Mouse (Mus musculus) small intestine, adult 2 months (tissue): Measurements from ENCODE around the gene Traf3ip3. TPM values are rescaled to one million over a fixed set of nuclear protein-coding genes. Genes with fewer than 3 reads are reported as not detected.

ENCODE experiments used
- H3K27ac ChIP-seq: fragments of 200-500 bp; 2 replicates; pipeline ENCODE4 v1.5.1; 2012; ENCODE audit warnings: low read depth, low read length, control low read depth, inconsistent platforms; ENCODE audit not compliant: insufficient read depth
- H3K27me3 ChIP-seq: fragments of 200-500 bp; 2 replicates; pipeline ENCODE4 v1.6.1; 2012; ENCODE audit warnings: mild to moderate bottlenecking, moderate library complexity, low read length, inconsistent platforms; ENCODE audit not compliant: control insufficient read depth, insufficient read depth
- H3K36me3 ChIP-seq: fragments of 200-500 bp; 2 replicates; pipeline ENCODE4 v1.6.1; 2012; ENCODE audit warnings: mild to moderate bottlenecking, low read length, control low read depth, inconsistent platforms; ENCODE audit not compliant: control insufficient read depth, insufficient read depth
- H3K4me1 ChIP-seq: fragments of 200-500 bp; 2 replicates; pipeline ENCODE4 v1.6.1; 2012; ENCODE audit warnings: low read length, inconsistent platforms, mixed read lengths; ENCODE audit not compliant: control insufficient read depth, insufficient read depth, insufficient read length
- H3K4me3 ChIP-seq: fragments of 200-500 bp; 2 replicates; pipeline ENCODE4 v1.5.1; 2012; ENCODE audit warnings: low read depth, mild to moderate bottlenecking, control low read depth, inconsistent platforms, low read length, moderate library complexity
- CTCF ChIP-seq: fragments of 200-500 bp; IDR thresholded peaks from 2 replicates; pipeline ENCODE4 v1.5.1; 2012; ENCODE audit warnings: low read depth, mild to moderate bottlenecking, control low read depth, inconsistent platforms, low read length, moderate library complexity, mixed read lengths; ENCODE audit not compliant: insufficient replicate concordance, insufficient read length; ENCODE audit errors: extremely low read depth
- POLR2A ChIP-seq: fragments of 200-500 bp; IDR thresholded peaks from 2 replicates; pipeline ENCODE4 v1.6.1; 2012; ENCODE audit warnings: low read depth, mild to moderate bottlenecking, control low read depth, inconsistent platforms, low read length, moderate library complexity
- WGBS: fragments of 180-500 bp; shearing (Covaris S2); methylation state at CpG from one replicate; pipeline ENCODE4 v1.1.7; 2018; 5-methylcytosine and 5-hydroxymethylcytosine counted together
- polyA plus RNA-seq: library from polyadenylated mRNA; depleted of rRNA; stranded (reverse); fragments of >200 nt; gene quantifications from 2 replicates; pipeline ENCODE4 v1.2.3, GENCODE M21; 2012

Traf3ip3 gene
- polyA plus RNA-seq, 1 experiment: 4.6 TPM

GRCm38 (mm10) chr1:193238426-193238825, 36.9 kb upstream of the Traf3ip3 start:
- no peaks in the 10 kb centered on the region for H3K27me3 ChIP-seq
- no peaks in the 10 kb centered on the region for H3K4me1 ChIP-seq
- no peaks in the 10 kb centered on the region for H3K36me3 ChIP-seq
- no peak overlapping the region for H3K27ac ChIP-seq
- 48% methylated on average over 4 of the region's 4 CpGs for WGBS
- no peak overlapping the region for H3K4me3 ChIP-seq
- TF ChIP-seq CTCF (no peak), POLR2A (no peak)

DNA sequence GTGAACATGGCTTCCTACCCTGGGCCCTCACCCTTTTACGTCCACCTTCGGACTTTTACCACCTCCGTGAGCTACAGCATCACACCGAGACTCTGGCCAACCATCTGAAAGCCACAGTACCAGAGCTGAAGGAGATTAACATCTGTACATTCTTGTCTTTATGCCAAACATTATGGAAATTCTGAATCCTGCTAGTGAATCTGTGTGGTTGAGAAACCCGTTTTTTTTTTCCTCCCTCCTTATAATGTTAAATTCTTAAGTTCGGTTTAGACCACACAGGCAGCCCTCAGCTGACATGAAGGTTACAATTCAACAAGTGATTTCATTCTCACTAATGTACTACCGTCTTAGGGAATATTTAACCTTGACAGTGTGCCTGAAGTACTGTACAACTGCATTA, 33.4 kb upstream of the Traf3ip3 start:
- no peaks in the 10 kb centered on the region for H3K27me3 ChIP-seq
- no peak overlapping the region for H3K27ac ChIP-seq

GRCm38 (mm10) chr1:193234130-193234645, 32.7 kb upstream of the Traf3ip3 start:
- 93% methylated on average over 2 of the region's 2 CpGs for WGBS
- no peak overlapping the region for H3K27ac ChIP-seq
- no peak overlapping the region for H3K4me3 ChIP-seq

More for the DNA sequence above, 33.4 kb upstream of the Traf3ip3 start:
- Histone ChIP-seq H3K4me1 (no peaks in the 10 kb centered on the region), H3K36me3 (no peaks in the 10 kb centered on the region), H3K4me3 (no peak overlapping the region)
- TF ChIP-seq POLR2A (no peak), CTCF (no peak)
- 81% methylated on average over 7 of the region's 7 CpGs for WGBS

DNA sequence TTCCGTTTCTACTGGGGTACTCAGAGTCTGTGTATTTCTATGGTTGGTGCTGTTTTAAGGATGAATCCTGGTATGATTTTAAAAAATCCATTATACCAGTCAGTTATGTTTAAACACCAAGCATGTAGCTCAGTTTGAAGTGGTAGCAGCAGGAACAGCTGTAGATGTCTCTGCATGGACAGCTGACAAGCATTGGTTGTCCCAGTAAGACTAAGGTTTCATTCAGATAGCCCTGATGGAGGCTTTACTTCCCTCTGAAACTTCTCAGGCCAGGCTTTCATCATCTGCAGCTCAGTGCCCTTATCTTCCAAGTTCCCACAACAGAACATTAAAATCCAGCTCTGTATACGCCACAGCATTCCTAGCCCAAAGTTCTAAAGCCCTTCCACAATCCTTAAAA, 31.2 kb upstream of the Traf3ip3 start:
- TF ChIP-seq CTCF (no peak), POLR2A (no peak)
- Histone ChIP-seq H3K36me3 (no peaks in the 10 kb centered on the region), H3K27ac (peak overlapping the region; percentile 1; the same call in 1 of the 2 replicates), H3K4me1 (no peaks in the 10 kb centered on the region), H3K4me3 (no peak overlapping the region), H3K27me3 (no peaks in the 10 kb centered on the region)
- 86% methylated on average over 2 of the region's 2 CpGs for WGBS

More at GRCm38 (mm10) chr1:193234130-193234645, 32.7 kb upstream of the Traf3ip3 start:
- Histone ChIP-seq H3K36me3 (no peaks in the 10 kb centered on the region), H3K27me3 (no peaks in the 10 kb centered on the region), H3K4me1 (no peaks in the 10 kb centered on the region)
- TF ChIP-seq CTCF (no peak), POLR2A (no peak)

- H3K27ac ChIP-seq: no peak overlapping the region; the same call in 1 of the 2 replicates
- H3K4me1 ChIP-seq: 0 out of 2 replicates have a peak, but pooled peaks cover 2% of the 10 kb centered on the region
- TF ChIP-seq CTCF (no peak), POLR2A (no peak)
- no peaks in the 10 kb centered on the region for H3K36me3 ChIP-seq
- 41% methylated on average over 5 of the region's 5 CpGs for WGBS
- no peak overlapping the region for H3K4me3 ChIP-seq
- H3K27me3 ChIP-seq: no peaks in the 10 kb centered on the region
These were observed 29.4 kb upstream of the Traf3ip3 start for GRCm38 (mm10) chr1:193230935-193231334.

DNA sequence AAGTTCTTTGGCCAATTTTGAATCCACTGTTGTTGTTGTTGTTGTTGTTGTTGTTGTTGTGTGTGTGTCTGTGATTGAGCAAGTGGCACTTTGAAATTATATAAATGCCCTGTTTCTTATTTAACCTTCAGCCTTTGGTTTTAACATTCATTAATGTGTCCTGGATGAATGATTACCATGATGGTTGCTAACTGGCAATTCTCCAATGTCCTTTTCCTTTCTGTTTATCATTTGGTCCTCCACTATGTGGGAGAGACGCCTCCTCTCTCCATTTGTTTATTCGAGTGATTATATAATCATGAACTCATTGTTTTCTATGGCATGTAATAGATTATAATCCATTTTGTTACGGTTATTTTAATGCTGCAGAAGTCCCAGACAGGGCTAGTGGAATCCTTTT, 29.0 kb upstream of the Traf3ip3 start:
- H3K27me3 ChIP-seq: no peaks in the 10 kb centered on the region
- H3K36me3 ChIP-seq: no peaks in the 10 kb centered on the region
- TF ChIP-seq POLR2A (no peak), CTCF (no peak)
- no peak overlapping the region for H3K4me3 ChIP-seq
- H3K27ac ChIP-seq: no peak overlapping the region
- 0 out of 2 replicates have a peak, but pooled peaks cover 2% of the 10 kb centered on the region for H3K4me1 ChIP-seq
- 36% methylated on average over 3 of the region's 3 CpGs for WGBS

GRCm38 (mm10) chr1:193229570-193229969, 28.1 kb upstream of the Traf3ip3 start:
- Histone ChIP-seq H3K36me3 (no peaks in the 10 kb centered on the region), H3K27me3 (no peaks in the 10 kb centered on the region)

More at GRCm38 (mm10) chr1:193229570-193229969, 28.1 kb upstream of the Traf3ip3 start:
- Histone ChIP-seq H3K27ac (no peak overlapping the region), H3K4me3 (no peak overlapping the region), H3K4me1 (0 out of 2 replicates have a peak, but pooled peaks cover 2% of the 10 kb centered on the region)
- TF ChIP-seq POLR2A: no peak
- 89% methylated on average over 5 of the region's 5 CpGs for WGBS
